Mouse (Mus musculus): ENCODE measurements around the gene Igsf3.
"Not testable (repeated sequence)": the region's sequence is repeated elsewhere in the genome, so short reads cannot be mapped to it uniquely, and the experiment has no call there.

Gene Igsf3

GRCm38 (mm10) chr3:101405495-101405894 lies 28.6 kb downstream of the Igsf3 start:
- peak; percentile 41 for DNase-seq (ENCODE audit: low spot score)

DNA sequence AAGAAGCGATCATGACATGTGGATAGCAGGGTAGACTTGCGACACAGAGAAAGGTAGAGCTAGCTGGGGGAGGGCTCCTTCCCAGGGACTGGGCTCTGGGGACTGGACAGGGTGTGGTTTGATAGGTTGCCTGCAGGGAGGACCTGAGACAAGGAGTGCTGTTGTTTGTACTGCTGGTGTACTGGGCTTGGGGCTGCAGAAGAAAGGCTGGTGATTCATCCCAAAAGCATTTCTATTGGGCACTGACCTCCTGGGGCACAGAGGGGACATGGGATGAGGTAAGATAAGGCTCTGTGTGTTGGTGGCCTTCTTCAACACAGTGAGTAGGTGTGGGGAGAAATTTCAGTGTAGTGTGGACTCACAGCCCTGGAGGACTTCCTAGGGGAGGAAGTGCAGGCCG lies 29.2 kb downstream of the Igsf3 start:
- DNase-seq (ENCODE audit: low spot score), result peak; percentile 33

DNA sequence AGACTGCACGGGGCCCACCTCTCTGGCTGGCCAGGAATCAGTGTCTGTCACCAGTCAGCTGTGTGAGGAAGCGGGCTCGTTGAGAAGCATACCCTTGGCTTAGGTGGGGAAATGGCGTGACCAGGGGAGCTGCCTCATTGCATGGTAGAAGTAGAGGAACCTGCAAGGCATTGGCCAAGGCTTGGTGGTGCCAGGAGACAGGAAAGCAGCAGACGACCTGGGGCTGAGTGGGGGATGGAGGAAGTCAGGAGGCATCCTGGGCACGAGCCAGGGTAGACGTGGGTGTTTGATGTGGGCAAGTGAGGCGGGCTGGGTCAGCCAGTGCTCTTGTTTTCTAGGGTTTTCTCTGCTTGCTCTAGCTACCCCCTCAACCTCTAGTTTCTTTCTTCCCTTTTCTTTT lies 30.7 kb downstream of the Igsf3 start:
- DNase-seq (ENCODE audit: low spot score), result no peak

GRCm38 (mm10) chr3:101408953-101409750 lies 32.3 kb downstream of the Igsf3 start:
- peak; percentile 72 for DNase-seq (ENCODE audit: low spot score)

DNA sequence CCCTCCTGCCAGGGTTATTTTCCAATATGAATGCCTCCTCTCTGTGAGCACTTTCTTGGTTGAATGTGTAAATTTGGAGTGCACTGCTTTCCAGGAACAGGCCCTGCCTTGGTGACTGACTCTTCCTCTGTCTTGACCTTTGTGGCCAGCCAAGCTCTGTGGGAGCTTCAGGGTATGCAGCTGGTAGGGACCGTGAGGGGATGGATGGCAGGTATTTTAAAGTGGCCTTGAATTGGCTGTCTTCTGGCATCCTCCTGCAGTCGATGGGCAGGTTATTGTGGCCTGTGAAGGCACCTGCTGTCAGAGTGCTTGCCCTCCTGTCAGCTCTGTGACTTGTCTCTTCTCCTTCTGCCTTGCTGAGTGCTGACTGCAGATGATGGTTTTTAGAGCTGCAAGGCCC lies 33.3 kb downstream of the Igsf3 start:
- DNase-seq (ENCODE audit: low spot score), result no peak

DNA sequence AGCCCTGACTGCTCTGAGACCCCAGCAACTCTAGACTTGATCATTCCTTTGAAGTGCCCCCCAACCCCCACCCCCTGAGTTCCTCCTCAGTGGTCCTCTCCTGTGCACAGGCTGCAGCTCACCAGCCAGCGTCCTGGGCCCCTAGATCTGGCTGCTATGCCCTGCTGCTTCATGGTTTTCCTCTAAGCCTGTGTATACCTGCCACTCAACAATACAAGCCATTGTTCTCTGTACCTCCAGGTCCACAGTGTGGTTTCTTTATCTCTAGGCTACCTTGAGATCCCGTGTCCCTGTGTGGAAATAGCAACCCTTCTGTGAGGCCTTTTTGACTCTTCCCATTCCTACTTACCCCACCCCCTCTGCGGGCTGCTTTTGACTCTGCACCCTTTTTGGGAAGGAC lies 33.9 kb downstream of the Igsf3 start:
- DNase-seq (ENCODE audit: low spot score), result no peak

GRCm38 (mm10) chr3:101411626-101412025 lies 34.7 kb downstream of the Igsf3 start:
- DNase-seq (ENCODE audit: low spot score), result no peak

DNA sequence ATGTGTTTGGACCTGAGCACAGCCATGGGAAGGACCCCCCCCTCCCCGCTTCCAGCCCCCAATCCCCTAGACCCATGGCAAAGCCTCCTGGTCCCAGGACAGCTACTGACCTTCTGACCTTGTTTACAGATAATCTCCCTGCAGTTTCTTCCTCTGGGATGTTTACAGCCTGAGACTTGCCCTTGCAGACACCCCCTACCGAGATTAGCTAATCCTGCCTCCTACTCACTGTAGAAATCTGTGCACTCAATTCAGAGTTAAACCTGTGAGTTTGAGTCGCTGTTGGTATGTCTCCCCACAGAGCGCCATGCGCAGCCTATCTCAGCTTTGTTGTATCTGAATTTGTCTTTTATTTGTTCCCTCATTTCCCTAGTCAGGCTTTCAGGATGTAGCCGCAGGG lies 35.2 kb downstream of the Igsf3 start:
- DNase-seq (ENCODE audit: low spot score), result no peak

DNA sequence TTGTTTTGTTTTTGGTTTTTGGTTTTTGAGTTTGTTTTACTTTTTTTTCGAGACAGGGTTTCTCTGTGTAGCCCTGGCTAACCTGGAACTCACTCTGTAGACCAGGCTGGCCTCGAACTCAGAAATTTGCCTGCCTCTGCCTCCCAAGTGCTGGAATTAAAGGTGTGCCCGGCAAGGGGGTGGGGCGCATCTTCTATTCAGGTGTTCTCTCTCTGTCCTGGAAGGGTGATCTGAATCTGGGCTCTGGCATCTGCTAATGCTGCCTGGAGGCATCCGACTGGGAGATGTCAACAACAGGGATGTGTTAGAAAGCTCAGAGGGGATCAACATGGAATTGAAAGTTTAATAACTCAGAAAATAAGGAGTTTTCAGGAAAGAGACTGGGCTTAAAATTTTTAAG lies 36.1 kb downstream of the Igsf3 start:
- DNase-seq (ENCODE audit: low spot score), result not testable (repeated sequence)

- DNase-seq (ENCODE audit: low spot score), result no peak
These were observed 42.1 kb downstream of the Igsf3 start for GRCm38 (mm10) chr3:101418740-101419652.

GRCm38 (mm10) chr3:101419653-101419994 lies 42.7 kb downstream of the Igsf3 start:
- DNase-seq (ENCODE audit: low spot score), result no peak

- no peak for DNase-seq (ENCODE audit: low spot score)
These were observed 46.3 kb downstream of the Igsf3 start for GRCm38 (mm10) chr3:101423188-101423587.

DNA sequence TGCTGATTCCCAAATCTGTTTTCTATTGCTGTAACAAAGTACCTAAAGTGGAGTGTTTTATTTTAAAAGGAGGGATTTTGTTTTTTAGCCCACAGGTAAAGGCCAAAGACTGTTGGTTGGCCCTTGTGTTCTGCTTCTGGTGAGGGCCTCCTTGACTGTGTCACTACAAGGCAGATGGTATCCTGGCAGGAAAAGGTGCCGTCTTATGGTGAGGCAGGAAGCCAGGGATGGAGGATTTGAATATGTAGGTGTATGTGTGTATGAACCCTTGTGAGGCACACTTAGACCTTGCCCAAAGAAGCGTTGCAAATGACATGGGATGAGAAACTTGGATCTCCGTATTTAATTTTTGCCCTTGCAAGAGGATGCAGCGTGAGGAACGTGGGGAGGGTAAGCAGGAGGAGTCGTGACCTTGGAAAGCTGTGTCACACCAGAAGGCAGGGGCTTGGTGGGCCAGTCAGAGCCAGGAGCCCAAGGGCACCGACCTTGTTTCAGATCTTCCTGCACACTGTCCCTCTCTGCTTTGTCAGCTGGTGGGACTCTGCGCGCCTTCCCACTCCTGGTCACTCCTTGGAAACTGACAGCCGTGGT lies 47.5 kb downstream of the Igsf3 start:
- no peak for DNase-seq (ENCODE audit: low spot score)

DNA sequence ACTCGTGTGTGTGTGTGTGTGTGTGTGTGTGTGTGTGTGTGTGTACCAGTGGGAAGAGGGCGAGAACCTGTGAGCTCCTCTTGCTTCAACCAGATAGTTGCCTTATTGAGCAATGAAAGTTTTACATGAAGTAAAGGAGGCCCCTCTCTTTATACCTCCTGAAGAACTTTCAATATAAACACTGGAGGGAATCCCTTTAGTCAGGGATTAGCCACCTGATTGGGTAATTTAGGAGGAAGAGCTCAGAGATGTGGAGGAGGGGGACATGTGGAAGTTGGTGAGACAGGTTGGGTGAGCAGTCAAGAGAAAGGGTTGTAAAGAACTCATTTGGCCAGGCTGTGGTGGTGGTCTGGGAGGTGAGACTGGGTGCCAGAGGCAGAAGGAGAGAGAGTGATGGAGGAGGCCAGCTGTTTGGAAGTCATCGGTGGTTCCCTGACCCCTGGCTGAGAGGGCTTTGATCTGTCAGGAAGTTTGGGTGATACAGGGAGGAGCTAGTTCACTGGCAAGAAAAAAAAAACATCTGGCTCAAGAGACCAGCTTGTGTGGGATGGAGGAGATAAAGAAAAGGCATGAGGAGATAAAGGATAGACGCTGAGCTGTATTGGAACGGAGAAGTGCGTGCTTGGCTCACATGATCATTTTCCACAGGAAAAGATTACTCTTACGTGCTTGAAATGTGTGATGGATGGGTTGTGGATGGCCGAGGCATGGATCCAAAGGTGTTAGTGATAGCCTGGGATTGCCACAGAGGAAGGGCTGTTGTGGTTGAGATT lies 53.3 kb downstream of the Igsf3 start:
- DNase-seq (ENCODE audit: low spot score), result no peak

DNA sequence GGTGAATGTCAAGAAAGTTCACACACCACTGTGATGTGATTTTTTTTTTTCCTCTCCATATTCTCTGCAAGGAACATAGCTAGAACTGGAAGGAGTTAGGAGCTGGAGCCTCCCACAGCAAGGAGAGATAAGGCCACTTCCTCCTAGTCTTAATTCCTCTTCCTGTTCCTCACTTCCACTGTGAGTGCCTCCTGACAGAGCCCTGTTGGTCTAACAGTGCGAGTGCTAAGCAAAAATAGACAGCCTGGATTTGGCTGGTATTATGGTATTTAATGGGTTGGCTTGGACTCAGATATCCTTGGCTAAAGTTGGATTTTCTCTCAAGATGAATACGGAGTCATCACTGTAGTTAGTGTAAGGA lies 53.9 kb downstream of the Igsf3 start:
- DNase-seq (ENCODE audit: low spot score), result no peak

DNA sequence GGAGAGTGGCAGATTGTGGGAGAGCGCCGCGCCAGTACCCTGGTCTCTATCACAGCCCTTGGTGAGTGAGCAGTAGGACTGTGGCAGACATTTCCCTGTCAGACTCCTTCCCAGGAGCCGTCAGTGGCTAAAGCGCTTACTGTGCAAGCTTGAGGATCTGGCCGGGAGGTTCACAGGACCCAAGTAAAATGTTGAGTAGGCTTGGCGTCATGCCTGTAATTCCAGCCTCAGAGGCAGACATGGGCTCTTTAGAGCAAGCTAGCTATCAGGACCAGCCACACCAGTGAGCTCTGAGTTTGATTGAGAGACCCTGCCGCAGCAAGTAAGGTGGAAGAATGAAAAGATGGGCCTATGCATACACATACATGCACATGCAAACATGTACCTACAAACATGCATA lies 58.8 kb downstream of the Igsf3 start:
- no peak for DNase-seq (ENCODE audit: low spot score)

DNA sequence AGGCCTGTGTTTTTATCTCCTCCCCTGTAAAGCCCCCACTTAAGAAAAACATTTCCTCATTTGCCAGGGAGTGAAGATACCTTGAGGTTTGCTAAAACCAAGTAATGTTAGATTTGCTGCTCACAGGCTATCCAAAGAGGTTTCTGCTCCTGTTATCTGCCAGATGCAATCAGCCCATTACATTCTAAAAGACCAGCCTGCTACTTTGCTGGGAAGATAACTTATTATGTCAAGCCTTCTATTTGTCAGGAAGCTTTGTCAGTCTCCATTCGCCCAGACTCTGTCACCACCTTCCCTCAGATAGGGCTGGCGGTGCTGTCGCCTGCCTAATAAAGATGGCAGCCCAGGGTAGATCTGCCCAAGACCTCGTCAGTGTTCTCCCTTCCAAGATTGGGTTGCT lies 59.6 kb downstream of the Igsf3 start:
- no peak for DNase-seq (ENCODE audit: low spot score)

- DNase-seq (ENCODE audit: low spot score), result no peak
These were observed 60.2 kb downstream of the Igsf3 start for GRCm38 (mm10) chr3:101437021-101437563.

DNA sequence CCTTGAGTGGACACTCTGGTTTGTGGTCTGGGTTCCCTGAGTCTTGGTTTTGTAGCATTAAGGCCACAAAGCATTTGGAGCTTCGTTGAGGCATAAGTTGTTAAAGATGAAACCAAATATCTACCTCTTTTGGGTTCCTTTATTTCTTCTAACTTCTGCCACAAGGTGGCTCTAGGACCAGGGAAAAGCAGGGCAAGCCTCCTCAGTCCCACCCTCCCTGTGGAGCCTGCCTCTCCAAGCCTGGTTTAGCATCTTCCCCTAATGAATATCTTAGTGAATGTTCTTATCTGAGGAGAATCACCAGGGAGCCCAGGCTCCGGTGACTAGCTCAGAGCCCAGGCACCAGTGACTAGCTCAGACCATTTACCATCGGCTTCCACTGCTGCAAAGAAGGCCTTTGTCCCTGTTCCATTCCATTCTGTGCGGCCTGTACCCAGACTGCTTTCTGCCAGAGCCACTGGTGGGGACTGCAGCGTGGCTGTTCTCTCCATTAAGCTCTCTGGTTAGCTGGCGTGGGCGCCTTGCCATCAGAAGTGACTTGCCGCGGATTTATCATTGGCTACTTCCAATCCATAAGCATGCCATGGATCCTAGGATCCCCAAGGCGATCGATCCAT lies 66.5 kb downstream of the Igsf3 start:
- no peak for DNase-seq (ENCODE audit: low spot score)

GRCm38 (mm10) chr3:101444437-101444836 lies 67.6 kb downstream of the Igsf3 start:
- no peak for DNase-seq (ENCODE audit: low spot score)

DNA sequence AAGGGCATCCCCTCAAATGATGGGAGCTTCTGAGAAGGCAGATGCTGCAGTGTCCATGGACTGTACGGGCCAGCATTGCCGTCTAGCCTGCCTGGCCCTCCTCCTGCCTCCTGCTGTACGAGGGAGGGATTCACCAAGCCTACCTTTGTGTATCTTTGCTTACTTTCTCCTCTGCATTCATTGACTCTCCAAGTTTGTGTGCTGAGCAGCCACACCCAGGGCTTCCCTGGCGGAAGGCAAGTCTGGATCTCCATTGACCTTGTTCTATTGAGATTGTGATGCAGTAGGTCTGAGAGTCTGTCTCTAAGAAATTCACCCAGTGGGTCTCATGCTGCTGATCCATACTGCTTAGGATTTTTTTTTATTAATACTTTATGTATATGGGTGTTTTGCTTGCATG lies 70.4 kb downstream of the Igsf3 start:
- DNase-seq (ENCODE audit: low spot score), result no peak

DNA sequence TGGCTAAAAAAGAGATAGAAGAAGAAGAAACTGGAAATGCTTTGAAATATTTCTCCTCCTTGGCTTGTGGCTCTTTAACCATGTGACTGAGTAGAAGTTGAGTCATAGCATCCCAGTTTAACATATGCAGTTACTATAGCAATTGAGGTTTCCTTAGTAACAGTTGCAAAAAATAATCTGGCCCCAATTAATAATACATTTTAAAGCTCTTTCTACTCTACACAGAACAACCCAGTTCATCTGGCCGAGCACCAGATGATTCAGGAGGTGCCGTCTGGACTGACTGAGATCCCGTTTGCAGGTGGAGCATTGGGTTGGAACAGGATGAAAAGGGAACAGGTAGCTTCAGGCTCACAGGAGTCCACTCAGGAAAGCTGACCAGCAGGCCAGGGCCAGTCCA lies 71.9 kb downstream of the Igsf3 start:
- DNase-seq (ENCODE audit: low spot score), result no peak

Measured in urinary bladder, postnatal 14 days (tissue).